Mouse (Mus musculus): ENCODE data around the gene Adgrf1.

- TF ChIP-seq CTCF (IDR thresholded peaks at IDR 0.05; ENCODE audit: low read depth) (no peak), EP300 (IDR thresholded peaks at IDR 0.05; ENCODE audit: low read depth) (no peak)
Measured at GRCm38 (mm10) chr17:43242609-43243008, 27.5 kb upstream of the Adgrf1 start.
